Mouse (Mus musculus) lung, postnatal 0 days (tissue): Measurements from ENCODE around the gene Ceacam1.

Experiments used
- CTCF ChIP-seq: IDR thresholded peaks from 2 replicates; pipeline ENCODE4 v1.5.1; 2016; ENCODE audit warnings: antibody characterized with exemption, mild to moderate bottlenecking
- EP300 ChIP-seq: IDR thresholded peaks from 2 replicates; pipeline ENCODE4 v1.6.1; 2016; ENCODE audit warnings: antibody characterized with exemption, mild to moderate bottlenecking, control low read depth

DNA sequence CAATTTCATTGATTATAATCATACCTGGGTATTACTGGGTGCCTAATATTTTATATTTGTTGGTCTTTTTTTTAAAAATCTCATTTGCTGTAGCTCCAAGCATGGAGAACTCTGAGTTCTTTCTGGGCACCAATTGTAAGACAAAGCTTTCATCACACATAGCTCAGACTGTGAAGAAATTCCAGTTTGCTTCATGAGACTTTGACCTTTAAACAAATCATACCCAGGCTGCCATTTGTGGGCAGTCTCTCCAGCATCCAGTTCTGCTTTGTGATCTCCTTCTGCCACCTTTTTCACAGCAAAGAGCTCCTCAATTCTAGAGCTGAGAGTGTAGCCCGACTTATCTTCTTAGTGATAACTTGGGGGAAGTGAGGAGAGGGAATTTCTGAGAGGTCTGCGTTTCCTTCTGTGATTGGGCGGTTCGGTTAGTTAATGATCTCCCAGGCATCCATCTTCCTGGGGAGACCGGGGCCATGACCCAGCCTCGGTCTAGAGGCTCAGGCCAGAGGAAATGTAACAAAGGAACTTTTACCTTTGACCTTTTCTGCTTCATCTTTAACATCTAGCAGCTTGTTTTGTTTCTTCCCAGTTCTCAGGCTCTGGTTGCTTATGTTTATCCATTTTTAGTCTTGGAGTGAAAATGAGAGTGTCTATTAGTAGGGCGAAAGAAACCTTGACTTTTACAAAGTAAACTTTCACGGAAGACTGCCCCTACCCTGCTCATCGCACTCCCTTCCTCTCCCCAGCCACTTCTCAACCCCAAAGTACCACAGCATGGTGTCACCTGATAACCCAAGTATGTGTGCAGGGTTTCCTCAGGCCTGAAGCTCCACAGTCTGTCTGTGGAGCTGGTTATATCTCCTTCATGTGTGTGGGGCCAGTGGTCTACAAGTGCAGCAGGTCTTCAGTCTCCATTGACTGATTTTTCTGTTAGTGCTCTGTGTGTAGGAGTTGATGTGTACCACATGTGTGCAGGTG lies 27.2 kb downstream of the Ceacam1 start:
- TF ChIP-seq CTCF: no peak
- TF ChIP-seq EP300: no peak
